Mouse (Mus musculus): ENCODE data around the gene Tm9sf3. TPM values are rescaled to one million over a fixed set of nuclear protein-coding genes. Genes with fewer than 3 reads are reported as not detected.
A peak's percentile ranks its signal among the peaks of the same experiment; 100 is the strongest.

The Tm9sf3 gene
- total RNA-seq, 4 experiments from 2014 or later = 57.3 to 70.7 (median 66.5) TPM

GRCm38 (mm10) chr19:41262712-41263629 is 826 bp downstream of the Tm9sf3 start:
- DNase-seq (ENCODE audit: low spot score in 2 of 2) = peak; percentile 14 to 46

DNA sequence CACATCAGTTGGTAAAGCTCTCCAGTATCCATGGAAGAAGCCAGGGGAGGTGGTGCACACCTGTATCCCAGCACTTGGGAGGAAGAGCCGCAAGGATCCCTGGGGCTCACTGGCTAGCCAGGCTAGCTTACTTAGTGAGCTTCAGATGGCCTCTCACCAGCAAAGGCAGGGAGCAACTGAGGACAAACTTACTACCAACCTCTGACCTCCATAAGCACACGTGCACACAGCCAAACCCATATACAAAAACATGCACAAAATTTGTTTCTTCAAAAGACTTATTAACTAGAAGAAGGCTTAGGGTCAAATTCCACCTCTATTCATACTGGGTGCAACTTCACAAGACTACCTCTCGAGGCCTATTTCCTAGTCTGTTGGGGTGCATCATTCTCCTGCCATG is 3.1 kb downstream of the Tm9sf3 start:
- DNase-seq (ENCODE audit: low spot score in 2 of 2) = no peak

DNA sequence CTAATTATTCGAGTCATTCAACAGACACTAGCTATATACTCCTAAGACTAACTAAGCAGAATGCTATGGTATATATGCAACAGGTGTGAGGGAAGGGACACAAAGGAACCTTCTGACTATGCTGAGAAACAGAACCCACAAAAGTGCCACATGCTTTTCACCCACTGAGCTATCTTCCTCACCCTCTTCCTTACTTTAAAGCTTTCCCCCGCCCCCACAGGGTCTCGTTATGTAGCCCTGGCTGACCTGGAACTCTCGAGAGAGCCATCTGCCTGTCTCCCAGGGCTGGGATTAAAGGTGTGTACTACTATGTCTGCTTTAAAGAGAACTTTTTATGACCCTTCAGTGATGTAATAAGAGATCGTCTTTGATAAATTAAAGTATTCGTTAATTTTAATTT is 4.5 kb downstream of the Tm9sf3 start:
- DNase-seq (ENCODE audit: low spot score in 2 of 2) = no peak

- DNase-seq (ENCODE audit: low spot score in 2 of 2) = no peak
Observed at GRCm38 (mm10) chr19:41258707-41259106, 5.1 kb downstream of the Tm9sf3 start.

GRCm38 (mm10) chr19:41254584-41254983 is 9.2 kb downstream of the Tm9sf3 start:
- no peak for DNase-seq (ENCODE audit: low spot score in 2 of 2)

DNA sequence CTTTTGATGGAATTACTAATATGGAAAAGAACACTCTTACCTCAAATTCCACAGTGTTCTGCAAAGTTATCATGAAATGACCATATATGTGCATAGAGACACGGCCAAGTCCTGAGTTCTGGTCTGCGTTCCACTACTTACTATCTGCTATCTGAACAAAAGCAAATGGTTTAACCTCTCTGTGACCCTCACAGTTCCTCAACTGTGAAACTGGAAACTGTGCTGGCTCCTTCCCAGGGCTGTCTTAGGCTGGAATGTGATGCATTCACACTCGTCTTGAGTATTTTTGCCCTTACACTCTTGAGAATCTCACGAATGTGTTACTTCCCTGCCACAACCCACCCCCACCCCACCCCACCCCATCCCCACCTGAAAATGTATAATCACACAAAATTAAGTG is 14.8 kb downstream of the Tm9sf3 start:
- no peak for DNase-seq (ENCODE audit: low spot score in 2 of 2)

- no peak for DNase-seq (ENCODE audit: low spot score in 2 of 2)
Observed at GRCm38 (mm10) chr19:41248271-41248670, 15.5 kb downstream of the Tm9sf3 start.

DNA sequence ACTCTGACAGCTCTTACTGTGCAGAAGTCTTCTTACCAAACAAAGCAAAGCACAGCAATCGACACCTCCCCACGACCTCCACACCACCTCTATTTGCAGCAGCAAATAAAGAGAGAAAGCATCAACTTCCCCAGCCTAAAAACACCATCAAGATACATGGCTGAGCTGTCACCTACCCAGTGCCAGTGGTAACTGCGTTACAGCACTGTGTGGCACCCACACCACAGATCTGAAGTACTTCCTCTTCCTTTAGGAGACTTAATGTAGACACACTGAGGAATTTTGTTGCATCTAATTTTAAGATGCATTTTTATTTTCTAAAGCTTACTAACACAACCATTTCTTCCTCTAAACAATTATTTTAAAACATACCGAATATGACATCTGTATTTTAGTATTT is 17.5 kb downstream of the Tm9sf3 start:
- no peak for DNase-seq (ENCODE audit: low spot score in 2 of 2)

DNA sequence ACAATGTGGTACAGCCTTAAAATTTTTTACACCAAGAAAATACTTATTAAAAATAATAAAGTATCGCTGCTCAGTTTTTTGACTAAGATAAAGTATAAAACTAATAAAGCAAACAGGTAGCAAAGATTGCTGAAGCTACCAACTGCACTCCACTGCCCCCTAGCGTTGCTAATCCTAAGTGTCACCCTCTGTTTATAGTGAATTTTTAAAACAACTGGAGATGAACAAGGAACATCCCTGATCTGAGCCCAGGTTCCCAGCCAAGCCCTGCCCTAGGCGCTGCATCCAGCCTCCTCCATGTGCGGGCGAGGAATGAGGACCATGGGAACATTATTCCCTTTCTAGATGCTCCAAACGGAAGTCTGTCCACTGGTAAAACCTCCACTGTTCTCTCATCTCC is 19.2 kb downstream of the Tm9sf3 start:
- peak in 1 of 2 experiments; percentile 27 for DNase-seq (ENCODE audit: low spot score in 2 of 2)

GRCm38 (mm10) chr19:41241997-41242396 is 21.8 kb downstream of the Tm9sf3 start:
- no peak for DNase-seq (ENCODE audit: low spot score in 2 of 2)

DNA sequence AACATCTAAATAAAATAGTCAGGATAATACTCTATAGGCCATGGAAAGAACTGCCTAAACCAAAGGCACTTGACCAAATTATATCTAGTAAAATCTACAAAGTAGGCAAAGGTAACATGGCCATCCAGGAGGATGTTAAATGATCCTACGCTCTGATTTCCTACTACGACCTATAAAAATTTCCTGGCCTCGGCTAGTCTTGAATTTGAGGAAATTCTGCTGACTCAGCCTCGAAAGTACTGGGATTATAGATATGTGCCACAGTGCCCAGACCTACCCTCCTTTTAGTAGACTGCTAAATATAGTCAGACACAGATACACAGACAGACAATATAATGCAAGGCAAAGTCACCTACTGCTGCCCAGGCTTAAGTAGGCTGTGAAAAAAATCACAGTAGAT is 30.1 kb downstream of the Tm9sf3 start:
- DNase-seq (ENCODE audit: low spot score in 2 of 2) = no peak

DNA sequence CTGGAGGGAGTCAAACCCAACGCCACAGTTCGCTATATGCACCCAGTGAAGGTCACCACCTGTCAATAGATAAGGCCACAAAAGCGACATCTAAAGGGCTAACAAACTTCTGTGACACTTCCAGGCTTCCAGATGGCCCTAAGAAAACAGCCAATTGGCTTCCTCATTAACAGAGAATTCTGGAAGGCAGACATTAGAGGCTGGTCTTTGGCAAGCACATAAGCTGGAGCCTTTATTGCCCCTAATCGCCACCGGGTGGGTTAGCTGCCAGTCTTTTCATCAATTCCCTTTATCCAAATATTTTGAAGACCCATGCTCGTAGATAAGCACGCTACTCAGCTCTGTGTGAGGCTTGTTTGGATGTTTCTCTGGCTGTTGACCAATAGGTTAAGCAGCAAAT is 55.5 kb downstream of the Tm9sf3 start:
- no peak for DNase-seq (ENCODE audit: low spot score in 2 of 2)

GRCm38 (mm10) chr19:41206811-41207344 is 56.9 kb downstream of the Tm9sf3 start, which contains the start of gene Tll2:
TSS of gene Tll2 (minus strand) at chr19:41206835.
- DNase-seq (ENCODE audit: low spot score in 2 of 2) = peak in 1 of 2 experiments; percentile 22

DNA sequence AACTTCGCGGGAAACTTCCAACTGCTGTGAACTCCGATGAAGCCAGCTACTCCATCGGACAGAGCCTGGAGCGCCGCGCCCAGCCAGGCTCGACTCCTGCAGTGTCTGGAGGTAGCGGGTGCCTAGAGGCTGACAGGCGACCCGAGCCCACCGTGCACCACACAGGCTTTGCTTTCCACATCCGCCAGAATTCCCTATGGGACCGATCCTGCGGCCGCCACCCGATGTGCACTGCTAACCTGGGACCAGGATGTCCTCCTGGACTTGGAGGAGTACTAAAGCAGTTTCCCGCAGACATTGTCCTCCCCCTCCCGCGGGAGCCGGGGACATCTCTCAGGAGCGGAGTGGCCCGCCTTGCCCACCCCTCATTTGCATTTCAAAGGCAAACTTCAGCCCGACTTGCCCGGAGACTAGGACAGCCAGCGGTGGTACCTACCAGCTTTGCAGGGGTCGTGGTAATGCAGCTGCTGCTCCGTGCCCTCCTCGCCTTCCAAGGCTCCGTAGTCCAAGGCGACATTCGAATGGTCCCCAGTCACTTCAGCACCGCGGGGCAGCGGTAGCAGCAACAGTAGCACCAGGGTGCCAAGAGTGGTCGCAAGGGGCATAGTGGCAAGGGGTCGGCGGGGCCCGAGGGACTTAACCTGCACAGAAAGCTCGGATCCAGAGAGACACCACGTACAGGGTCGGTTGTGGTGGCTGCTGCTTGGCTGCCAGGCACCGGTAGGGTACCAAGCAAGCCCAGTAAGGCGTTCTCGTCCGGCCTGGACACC is 57.6 kb downstream of the Tm9sf3 start:
- DNase-seq (ENCODE audit: low spot score in 2 of 2) = no peak

GRCm38 (mm10) chr19:41204159-41205081 is 59.4 kb downstream of the Tm9sf3 start:
- DNase-seq (ENCODE audit: low spot score in 2 of 2) = no peak

- no peak for DNase-seq (ENCODE audit: low spot score in 2 of 2)
Observed at GRCm38 (mm10) chr19:41197606-41198005, 66.2 kb downstream of the Tm9sf3 start.

DNA sequence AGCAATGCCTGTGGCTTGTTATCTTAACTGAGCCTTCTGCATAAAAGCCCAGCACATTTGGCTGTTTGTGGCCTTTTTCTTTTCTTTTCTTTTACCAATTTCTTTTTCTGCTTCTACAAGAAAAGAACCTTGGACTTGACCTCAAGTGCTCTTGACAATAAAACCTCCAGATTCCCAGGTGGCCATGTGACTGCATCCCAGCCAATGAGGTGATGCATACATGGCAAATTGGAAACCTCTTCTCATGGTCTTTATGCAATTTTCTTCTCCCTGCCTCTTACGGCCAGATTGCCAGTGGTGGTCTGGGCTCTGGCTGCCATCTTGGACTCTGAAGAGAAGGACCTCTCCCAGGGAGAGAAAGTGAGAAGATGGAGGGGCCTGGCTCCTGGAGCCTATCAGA is 70.4 kb downstream of the Tm9sf3 start:
- no peak for DNase-seq (ENCODE audit: low spot score in 2 of 2)

- no peak for DNase-seq (ENCODE audit: low spot score in 2 of 2)
Observed at GRCm38 (mm10) chr19:41192953-41193352, 70.8 kb downstream of the Tm9sf3 start.

- DNase-seq (ENCODE audit: low spot score in 2 of 2) = no peak
Observed at GRCm38 (mm10) chr19:41191724-41192123, 72.1 kb downstream of the Tm9sf3 start.

GRCm38 (mm10) chr19:41190876-41191434 is 72.8 kb downstream of the Tm9sf3 start:
- no peak for DNase-seq (ENCODE audit: low spot score in 2 of 2)

GRCm38 (mm10) chr19:41177331-41177730 is 86.5 kb downstream of the Tm9sf3 start:
- DNase-seq (ENCODE audit: low spot score in 2 of 2) = no peak

All from gastrocnemius, adult 8-10 months (tissue).